Mouse (Mus musculus): ENCODE measurements at regions not wholly inside any gene's neighbourhood (a gene's known extent, or its start where the extent isn't known, plus 50 kb on each side); places are given as distances from the start of the nearest gene placed in this dataset.

DNA sequence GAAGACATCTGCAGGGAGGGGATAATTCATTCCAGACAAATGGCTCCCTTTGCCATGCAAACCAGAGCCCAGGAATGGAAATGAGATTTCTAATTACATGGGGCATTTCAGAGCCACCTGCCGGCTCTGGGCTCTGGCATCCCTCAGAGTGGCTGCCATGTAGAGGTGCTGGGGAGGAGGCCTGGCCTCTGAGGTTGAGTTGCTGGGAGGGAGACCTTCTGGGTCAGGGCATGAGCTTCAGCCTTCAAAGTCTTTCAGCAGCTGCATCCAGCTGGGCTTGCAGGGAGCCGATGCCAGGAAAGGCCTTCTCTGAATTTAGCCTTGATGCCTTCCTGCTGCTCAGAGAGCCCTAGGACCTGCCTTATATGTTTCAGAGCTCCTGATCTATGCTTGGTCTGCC lies 302.1 kb downstream of the Dhx35 start:
- no peak for DNase-seq (ENCODE audit: low read depth in 1 of 2, low spot score in 2 of 2)

DNA sequence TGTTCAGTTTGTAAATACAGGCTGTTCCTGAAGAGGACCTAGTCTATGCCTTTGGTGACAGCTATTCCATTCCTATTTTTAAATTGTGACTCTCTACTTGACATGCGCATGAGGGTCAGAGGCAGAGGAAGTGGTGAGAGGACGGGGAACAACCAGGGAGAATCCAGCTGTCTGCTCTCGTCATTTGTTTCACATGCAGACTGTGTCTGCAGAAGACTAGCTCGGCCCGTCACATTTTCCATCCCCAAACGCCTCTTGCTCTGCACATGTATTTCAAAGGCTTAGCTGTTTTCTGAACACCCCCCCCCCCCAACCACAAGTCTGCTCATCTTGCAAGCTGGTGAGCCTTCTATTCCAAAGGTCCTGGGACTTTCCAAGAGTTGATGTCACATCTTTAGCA lies 339.4 kb downstream of the Dhx35 start:
- DNase-seq (ENCODE audit: low read depth in 1 of 2, low spot score in 2 of 2): no peak

- DNase-seq (ENCODE audit: low read depth in 1 of 2, low spot score in 2 of 2): no peak
These were observed 344.0 kb downstream of the Dhx35 start for GRCm38 (mm10) chr2:159138603-159139002.

DNA sequence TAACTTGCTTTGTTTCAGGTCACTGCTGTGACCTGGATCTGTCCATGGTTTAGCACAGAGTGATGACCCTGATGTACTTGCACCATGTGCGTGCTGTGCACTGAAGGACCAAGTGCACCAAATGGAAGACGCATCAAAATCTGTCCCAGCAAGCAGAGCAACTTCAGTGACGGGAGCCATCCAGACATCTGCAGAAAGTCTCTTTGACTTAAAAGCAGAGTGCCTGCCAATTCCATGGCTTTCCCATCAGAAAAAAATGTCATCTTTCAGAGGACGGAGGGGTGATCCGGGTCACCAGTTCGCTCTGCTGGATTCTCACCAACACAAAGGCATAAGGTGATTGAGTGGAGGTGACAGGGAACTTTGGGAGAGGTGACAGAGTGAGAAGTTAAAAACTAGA lies 351.4 kb downstream of the Dhx35 start:
- DNase-seq (ENCODE audit: low read depth in 1 of 2, low spot score in 2 of 2): no peak

DNA sequence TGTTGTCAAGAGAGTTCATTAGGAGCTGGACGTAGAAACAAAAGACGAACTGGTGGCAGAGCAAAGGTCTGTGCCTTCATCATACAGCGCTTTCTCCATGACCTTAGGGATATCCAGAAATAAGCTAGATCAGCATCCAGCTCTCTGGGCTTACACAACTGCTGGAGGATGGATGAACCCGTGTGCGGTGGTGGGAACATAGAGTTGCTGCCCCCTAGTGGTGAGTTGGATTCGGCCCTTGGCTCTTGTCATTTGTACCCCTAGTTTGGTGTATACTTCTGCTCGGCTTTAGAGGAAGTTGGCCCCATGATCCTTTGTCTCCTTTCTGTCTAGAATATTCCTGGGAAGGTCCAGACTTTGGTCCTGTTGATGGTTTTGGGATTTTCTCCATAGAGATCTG lies 369.4 kb downstream of the Dhx35 start:
- DNase-seq (ENCODE audit: low read depth in 1 of 2, low spot score in 2 of 2): no peak

- DNase-seq (ENCODE audit: low read depth in 1 of 2, low spot score in 2 of 2): no peak
These were observed 374.0 kb downstream of the Dhx35 start for GRCm38 (mm10) chr2:159168553-159169064.

DNA sequence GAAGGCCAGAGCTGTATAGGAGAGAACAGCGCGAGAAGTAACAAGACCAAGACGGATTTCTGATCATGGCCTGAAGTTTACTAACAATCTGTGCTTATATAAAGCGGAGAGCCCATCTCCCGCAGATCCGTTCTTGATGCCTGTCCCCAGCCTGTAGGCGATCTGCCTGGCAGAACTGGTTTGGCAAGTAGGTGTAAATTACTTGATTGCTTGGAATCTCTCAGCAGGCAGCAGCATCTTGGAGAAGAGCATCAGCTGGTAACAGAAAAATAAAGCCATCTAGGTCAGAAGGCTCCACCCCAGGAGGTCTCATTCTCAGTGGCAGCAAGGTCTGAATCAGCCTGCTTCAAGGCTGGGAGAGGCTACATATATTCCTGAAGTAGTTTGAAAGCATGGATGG lies 401.5 kb downstream of the Dhx35 start:
- DNase-seq (ENCODE audit: low read depth in 1 of 2, low spot score in 2 of 2): no peak

GRCm38 (mm10) chr2:159232266-159232665 lies 437.7 kb downstream of the Dhx35 start:
- no peak for DNase-seq (ENCODE audit: low read depth in 1 of 2, low spot score in 2 of 2)

GRCm38 (mm10) chr2:159235000-159235399 lies 440.4 kb downstream of the Dhx35 start:
- DNase-seq (ENCODE audit: low read depth in 1 of 2, low spot score in 2 of 2): no peak

DNA sequence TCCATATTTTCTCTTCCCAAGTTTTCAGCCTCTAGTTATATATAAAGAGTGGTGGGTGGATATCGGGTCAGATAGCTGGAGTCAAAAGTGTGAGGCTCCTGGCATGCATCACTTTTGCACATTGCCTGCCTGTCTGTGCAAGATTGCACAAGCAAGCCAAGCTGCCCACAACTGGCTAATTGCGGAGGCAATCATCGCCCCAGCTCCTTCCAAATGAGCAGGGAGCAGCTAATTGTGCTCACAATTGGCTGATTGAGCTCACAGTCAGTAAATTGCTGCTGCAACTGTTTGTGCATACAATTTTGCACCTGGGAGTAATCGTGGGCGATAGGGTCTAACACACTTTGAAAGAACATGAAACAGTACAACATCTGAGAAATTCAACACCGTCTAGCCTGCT lies 455.5 kb downstream of the Dhx35 start:
- no peak for DNase-seq (ENCODE audit: low read depth in 1 of 2, low spot score in 2 of 2)

DNA sequence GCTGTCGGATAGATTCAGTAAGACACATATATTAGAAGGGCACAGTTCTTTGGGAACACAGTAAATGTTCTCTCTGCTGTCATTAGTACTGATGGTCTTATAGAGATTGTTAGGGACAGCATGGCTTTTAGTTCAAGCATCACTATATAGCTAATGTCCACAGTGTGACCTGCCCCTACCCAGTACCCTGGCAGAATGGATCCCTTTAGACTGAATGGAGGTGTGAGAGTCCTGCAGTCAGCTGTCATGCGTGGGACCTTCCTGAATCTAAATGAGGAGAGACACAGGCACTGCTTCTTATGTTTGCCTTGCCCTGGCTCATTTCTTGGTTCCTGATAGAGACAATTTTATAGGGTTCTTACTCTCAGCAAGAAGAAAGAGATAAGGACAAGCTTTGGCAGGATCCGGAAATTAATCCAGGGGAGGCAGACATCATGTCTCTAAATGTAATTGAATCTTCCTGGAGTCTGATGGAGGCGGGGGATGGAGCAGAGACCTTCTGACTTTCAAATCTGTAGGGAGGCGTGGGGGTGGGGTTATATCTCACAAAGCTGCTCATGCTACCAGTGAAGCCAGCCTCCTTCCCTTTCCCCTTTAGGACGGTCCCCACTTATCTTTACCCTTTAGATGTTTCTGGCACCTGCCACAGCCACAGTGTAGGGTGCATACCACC lies 456.5 kb downstream of the Dhx35 start:
- DNase-seq (ENCODE audit: low read depth in 1 of 2, low spot score in 2 of 2): no peak

DNA sequence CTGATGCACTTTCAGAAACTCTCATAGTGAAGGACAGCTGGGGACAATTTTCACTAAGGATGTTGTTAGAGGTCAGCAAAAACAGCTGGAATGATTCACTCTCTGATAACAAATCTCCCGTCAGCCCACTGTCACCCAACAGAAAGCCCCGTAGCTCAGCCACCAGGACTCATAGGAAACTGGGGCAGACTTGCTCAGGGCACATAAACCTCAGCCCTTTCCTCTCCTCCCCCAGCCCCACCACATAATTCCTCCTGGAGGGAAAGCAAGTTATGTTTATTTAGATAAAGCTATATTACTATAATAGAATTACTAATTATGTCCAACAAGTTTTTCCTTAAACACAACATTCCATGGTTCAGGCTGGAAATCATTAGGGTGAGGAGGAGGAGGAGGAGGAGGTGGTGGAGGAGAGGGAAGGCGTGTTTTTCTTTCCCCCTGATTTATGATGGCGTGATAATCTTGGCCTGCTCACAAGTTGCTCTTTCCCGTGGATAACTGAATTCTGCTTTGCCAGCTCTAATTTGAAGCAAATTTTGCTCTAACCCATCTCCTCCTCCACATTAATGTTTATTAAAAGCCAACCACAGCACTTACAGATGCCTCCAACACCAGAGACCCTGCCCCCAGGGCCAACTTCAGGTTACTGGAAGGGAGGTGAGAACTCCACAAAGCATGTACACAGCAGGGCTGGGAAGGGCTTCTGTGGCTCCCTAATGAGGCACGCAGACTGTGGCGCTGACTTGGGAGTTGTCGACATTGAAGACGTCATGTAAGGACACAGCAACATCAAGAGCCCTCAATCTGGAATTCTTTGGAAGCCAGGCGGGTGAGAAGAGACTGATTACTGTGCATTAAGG lies 475.8 kb downstream of the Dhx35 start:
- DNase-seq (ENCODE audit: low read depth in 1 of 2, low spot score in 2 of 2): no peak

GRCm38 (mm10) chr2:159278896-159279295 lies 484.3 kb downstream of the Dhx35 start:
- DNase-seq (ENCODE audit: low read depth in 1 of 2, low spot score in 2 of 2): no peak

DNA sequence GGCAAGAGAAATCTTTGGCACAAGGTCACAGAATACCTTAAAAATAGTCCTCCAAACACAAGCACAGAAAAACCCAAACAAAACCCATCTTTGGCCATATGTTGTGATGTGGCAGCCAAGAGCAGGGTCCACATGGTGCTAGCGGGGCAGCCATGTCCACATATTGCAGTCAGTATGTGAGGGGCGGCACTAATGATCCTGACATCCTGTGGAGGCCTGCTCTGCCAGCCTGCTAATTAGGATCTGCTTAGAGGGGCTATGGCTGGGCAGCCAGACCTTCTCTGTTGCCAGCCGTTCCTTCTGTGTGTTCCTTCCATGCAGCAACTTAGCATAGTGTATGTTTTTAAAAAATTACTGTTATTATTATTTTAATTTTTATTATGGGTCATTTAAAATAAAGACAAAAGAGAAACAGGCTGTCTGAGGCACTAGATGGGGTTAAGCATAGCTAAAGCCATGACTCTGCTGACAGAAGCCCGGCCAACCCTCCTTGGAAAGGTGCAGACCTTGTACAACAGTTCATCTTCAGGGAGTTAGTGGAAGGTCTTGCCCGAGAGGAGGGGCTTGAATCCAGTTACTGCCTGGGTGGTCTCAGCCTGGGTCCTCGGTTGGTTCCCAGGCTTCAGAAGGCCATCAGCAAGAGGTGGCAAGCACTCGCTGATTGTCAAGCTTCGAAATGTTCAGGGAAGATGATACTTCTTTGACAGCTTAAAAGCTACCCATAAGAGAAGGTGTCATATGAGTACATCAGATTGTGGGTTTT lies 487.1 kb downstream of the Dhx35 start:
- DNase-seq (ENCODE audit: low read depth in 1 of 2, low spot score in 2 of 2): no peak

GRCm38 (mm10) chr2:159284100-159284499 lies 489.5 kb downstream of the Dhx35 start:
- DNase-seq (ENCODE audit: low read depth in 1 of 2, low spot score in 2 of 2): no peak

GRCm38 (mm10) chr2:159284525-159285189 lies 490.1 kb downstream of the Dhx35 start:
- no peak for DNase-seq (ENCODE audit: low read depth in 1 of 2, low spot score in 2 of 2)

DNA sequence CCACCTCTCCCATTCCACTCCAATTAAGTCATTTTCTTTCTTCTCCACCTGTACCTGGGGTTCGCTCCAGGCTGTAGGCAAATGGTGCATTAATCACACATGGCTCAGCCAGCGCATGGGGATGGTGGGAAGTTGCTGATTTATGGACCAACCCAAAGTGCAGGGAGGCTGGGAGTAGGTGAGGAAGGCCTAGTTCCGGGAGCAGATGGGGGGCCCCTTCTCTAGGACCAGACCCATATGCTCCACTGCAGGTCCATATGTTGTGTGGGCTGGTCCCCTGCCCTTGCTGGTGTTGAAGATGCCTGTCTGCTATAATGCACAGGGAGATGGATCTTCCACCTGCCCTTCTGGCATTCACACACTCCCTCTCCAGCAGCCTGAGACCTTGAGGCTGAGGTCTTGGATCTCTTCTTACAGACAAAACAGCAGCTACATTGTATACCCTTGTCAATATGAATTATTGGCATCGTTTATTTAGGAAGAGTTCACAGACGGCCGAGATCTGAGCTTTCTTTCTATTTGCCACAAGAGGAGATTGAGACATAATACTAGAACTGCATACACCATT lies 493.5 kb downstream of the Dhx35 start:
- DNase-seq (ENCODE audit: low read depth in 1 of 2, low spot score in 2 of 2): no peak

- DNase-seq (ENCODE audit: low read depth in 1 of 2, low spot score in 2 of 2): no peak
These were observed 495.5 kb downstream of the Dhx35 start for GRCm38 (mm10) chr2:159290081-159290480.

DNA sequence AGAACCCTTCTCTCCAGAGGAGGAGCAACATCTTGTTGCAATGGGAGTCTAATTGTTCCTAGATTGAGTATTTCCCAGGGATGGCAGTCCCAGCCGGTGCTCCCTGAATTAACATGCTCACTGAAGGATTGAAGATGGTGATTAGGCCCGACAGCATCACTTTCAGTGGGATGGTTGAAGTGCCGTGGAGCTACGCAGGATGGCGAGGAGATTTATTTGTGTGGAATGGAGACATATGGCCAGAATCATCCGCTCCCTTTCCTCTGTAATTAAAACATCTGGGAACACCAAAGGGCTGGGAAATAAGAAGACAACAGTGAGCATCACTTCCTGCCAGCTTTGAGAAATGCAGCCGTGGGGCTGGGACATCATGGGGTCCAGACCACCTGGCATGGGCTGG lies 512.4 kb downstream of the Dhx35 start:
- no peak for DNase-seq (ENCODE audit: low read depth in 1 of 2, low spot score in 2 of 2)

GRCm38 (mm10) chr2:159334711-159335110 lies 540.1 kb downstream of the Dhx35 start:
- DNase-seq (ENCODE audit: low read depth in 1 of 2, low spot score in 2 of 2): no peak

- no peak for DNase-seq (ENCODE audit: low read depth in 1 of 2, low spot score in 2 of 2)
These were observed 542.0 kb downstream of the Dhx35 start for GRCm38 (mm10) chr2:159336646-159337045.
